Mouse (Mus musculus): ENCODE measurements at regions not wholly inside any gene's neighbourhood (a gene's known extent, or its start where the extent isn't known, plus 50 kb on each side); places are given as distances from the start of the nearest gene placed in this dataset.

GRCm38 (mm10) chr5:111789904-111790303 is 56.2 kb downstream of the Gm26897 start:
- no peak overlapping the region for H3K27ac ChIP-seq (replicated peaks)
- H3K9ac ChIP-seq (replicated peaks): no peak overlapping the region
- ATAC-seq (replicated peaks): no peak
- 0 out of 2 replicates have a peak, but pooled peaks cover 7% of the 10 kb centered on the region for H3K4me1 ChIP-seq
- H3K4me2 ChIP-seq (replicated peaks): no peak overlapping the region
- no peaks in the 10 kb centered on the region for H3K36me3 ChIP-seq
- H3K4me3 ChIP-seq: no peak overlapping the region
- H3K9me3 ChIP-seq: no peaks in the 10 kb centered on the region
- H3K27me3 ChIP-seq: no peaks in the 10 kb centered on the region
- WGBS: 64% methylated on average over 4 of the region's 4 CpGs

DNA sequence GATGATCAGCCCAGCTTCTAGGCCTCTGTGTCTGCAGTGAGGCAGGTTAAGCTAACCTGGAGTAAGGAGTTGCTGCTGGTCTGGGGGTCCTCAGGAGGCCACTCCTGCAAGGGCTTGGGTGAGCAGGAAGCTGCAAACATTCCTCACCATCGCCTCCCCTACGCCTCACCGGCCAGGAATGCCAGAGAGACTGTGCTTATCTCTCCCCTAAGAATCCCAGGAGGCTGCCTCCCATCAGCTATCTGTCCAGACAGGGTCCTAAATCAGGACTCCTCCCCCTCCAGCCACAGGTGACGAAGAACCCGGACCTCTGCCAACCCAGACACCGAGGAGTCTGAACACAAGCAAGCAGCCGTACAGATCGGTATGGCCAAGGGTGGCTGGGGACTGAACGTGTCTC is 56.8 kb downstream of the Gm26897 start:
- Histone ChIP-seq H3K27ac (replicated peaks) (no peak overlapping the region), H3K4me1 (0 out of 2 replicates have a peak, but pooled peaks cover 7% of the 10 kb centered on the region), H3K9me3 (no peaks in the 10 kb centered on the region), H3K36me3 (no peaks in the 10 kb centered on the region), H3K4me3 (no peak overlapping the region), H3K4me2 (replicated peaks) (no peak overlapping the region), H3K9ac (replicated peaks) (no peak overlapping the region), H3K27me3 (no peaks in the 10 kb centered on the region)
- 81% methylated on average over 9 of the region's 9 CpGs for WGBS
- no peak for ATAC-seq (replicated peaks)

DNA sequence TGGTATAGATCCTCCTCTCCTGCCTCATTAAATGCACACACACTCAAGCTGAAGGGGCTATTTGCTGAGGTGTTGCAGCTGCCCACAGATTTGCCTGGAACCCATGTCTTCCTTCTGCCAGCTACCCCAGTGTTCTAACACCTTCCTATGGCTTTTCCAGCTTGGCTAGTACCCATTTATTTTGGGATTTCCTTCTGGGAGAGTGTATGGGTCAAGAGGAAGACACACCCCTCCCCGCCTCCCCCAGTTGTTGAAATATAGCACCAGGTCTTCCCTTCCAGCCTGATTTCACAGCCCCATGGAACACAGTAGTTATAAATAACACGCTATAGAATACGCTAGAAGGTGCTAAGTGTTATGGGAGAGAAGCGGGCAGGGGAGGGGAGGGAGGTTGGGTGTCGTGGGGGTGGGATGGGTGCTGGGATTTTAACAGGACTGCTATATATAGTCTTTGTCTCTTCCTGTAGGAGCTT is 57.4 kb downstream of the Gm26897 start:
- H3K27ac ChIP-seq (replicated peaks): no peak overlapping the region
- no peak for ATAC-seq (replicated peaks)
- H3K36me3 ChIP-seq: no peaks in the 10 kb centered on the region
- no peak overlapping the region for H3K4me3 ChIP-seq
- H3K27me3 ChIP-seq: no peaks in the 10 kb centered on the region
- H3K4me1 ChIP-seq: 0 out of 2 replicates have a peak, but pooled peaks cover 7% of the 10 kb centered on the region
- no peaks in the 10 kb centered on the region for H3K9me3 ChIP-seq
- no peak overlapping the region for H3K4me2 ChIP-seq (replicated peaks)
- 89% methylated on average over 5 of the region's 5 CpGs for WGBS
- H3K9ac ChIP-seq (replicated peaks): no peak overlapping the region

DNA sequence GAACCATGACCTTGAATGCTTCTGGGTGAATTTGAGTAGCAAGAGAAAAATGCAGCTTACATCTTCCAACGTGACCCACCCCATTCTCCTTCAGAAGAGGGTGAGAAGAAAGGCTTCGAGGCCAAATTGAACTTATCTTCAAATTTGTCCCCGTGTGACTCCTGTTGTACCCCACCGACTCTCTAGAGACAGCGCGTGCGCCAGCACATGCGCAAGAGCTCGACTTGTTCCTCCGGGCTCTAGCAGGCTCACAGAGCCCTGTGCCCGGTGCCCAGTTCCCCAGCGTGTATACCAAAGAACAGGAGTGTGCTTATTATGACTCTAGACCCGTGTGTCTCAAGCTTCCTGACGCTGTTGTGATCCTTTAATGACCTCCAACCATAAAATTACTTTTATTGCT is 59.0 kb downstream of the Gm26897 start:
- WGBS: 91% methylated on average over 14 of the region's 14 CpGs
- H3K9ac ChIP-seq (replicated peaks): no peak overlapping the region

DNA sequence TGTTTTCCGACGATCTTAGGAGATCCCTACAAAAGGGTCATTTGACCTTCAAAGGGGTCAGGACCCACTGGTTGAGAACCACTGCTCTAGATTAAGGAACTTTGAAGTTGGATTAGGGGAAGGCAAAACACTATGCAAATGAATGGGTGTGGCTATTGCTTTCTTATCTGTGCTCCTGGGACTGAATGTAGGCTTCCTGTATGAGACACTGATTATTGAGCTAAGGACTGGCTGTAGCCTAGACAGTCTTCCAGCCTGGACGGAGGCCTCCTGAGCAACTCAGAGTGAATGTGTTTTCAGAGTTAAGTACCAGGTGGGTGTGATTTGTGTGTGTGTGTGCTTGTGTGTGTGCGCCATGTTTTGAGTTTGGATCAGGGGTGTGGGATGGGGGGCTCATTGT is 59.5 kb downstream of the Gm26897 start:
- Histone ChIP-seq H3K9ac (replicated peaks) (no peak overlapping the region), H3K36me3 (no peaks in the 10 kb centered on the region), H3K9me3 (no peaks in the 10 kb centered on the region), H3K27me3 (no peaks in the 10 kb centered on the region), H3K4me3 (no peak overlapping the region), H3K4me2 (replicated peaks) (no peak overlapping the region), H3K27ac (replicated peaks) (no peak overlapping the region), H3K4me1 (0 out of 2 replicates have a peak, but pooled peaks cover 7% of the 10 kb centered on the region)
- WGBS: 93% methylated on average over 4 of the region's 4 CpGs
- no peak for ATAC-seq (replicated peaks)

More for the DNA sequence above, 59.0 kb downstream of the Gm26897 start:
- Histone ChIP-seq H3K27me3 (no peaks in the 10 kb centered on the region), H3K4me1 (0 out of 2 replicates have a peak, but pooled peaks cover 7% of the 10 kb centered on the region), H3K9me3 (no peaks in the 10 kb centered on the region), H3K4me3 (no peak overlapping the region), H3K27ac (replicated peaks) (no peak overlapping the region), H3K36me3 (no peaks in the 10 kb centered on the region), H3K4me2 (replicated peaks) (no peak overlapping the region)
- ATAC-seq (replicated peaks): no peak

DNA sequence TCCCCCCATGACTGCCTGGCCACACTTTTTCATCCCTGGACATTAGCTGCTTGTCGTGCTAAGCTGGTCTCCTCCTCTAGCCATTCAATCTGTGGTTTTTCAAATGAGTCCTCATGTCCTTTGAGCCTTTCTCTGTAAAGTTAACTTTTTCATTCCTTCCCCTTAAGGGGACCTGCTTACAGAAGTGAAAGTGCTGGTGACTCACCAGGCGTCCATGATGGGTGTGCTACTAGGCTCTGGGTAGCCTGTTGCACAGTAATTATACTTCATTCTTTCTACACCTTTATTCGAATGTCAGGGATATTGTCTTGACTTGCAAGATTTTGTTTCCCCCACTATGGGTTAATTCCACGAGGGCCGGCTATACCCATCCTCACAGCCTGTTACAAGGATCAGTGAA is 63.2 kb downstream of the Gm26897 start:
- no peak overlapping the region for H3K27ac ChIP-seq (replicated peaks)
- no peaks in the 10 kb centered on the region for H3K36me3 ChIP-seq
- WGBS: 80% methylated on average over 5 of the region's 5 CpGs
- H3K4me3 ChIP-seq: no peak overlapping the region
- H3K9me3 ChIP-seq: no peaks in the 10 kb centered on the region
- no peak for ATAC-seq (replicated peaks)
- H3K4me1 ChIP-seq: no peaks in the 10 kb centered on the region
- H3K4me2 ChIP-seq (replicated peaks): no peak overlapping the region
- no peak overlapping the region for H3K9ac ChIP-seq (replicated peaks)
- H3K27me3 ChIP-seq: no peaks in the 10 kb centered on the region

DNA sequence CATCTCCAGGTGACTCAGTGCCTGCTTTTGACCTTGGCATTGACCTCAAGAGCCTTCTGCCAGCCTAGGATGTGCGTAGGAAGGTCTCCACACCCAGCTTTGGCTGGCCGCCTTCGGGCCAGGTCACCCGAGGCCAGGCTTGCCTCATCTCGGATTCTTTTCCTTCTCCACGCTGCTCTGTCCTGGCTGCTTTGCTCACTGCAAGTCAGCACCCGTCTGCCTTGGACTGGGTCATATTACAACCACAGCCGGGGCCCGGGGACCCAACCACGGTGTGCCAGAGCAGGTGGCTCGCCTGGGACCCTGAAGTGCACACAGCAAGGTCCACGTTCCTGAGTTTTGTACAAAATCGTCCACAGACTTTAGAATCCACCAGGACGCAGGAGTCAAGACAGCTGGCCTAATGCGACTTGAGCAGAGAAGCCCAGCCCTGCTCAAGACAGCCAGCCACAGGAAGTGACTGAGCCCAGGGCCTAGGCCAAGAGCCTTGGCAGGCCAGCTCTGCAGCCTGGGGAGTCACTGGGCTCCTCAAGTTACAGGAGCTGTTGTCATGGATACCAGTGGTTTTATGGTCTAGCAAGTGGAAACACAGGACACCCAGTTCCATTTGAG is 66.1 kb downstream of the Gm26897 start:
- H3K27me3 ChIP-seq: no peaks in the 10 kb centered on the region
- no peak overlapping the region for H3K9ac ChIP-seq (replicated peaks)
- no peak overlapping the region for H3K27ac ChIP-seq (replicated peaks)
- H3K9me3 ChIP-seq: no peaks in the 10 kb centered on the region
- H3K4me1 ChIP-seq: no peaks in the 10 kb centered on the region
- H3K4me2 ChIP-seq (replicated peaks): no peak overlapping the region
- no peak overlapping the region for H3K4me3 ChIP-seq
- 55% methylated on average over 15 of the region's 15 CpGs for WGBS
- ATAC-seq (replicated peaks): no peak
- H3K36me3 ChIP-seq: no peaks in the 10 kb centered on the region

GRCm38 (mm10) chr5:111800511-111800910 is 66.8 kb downstream of the Gm26897 start:
- Histone ChIP-seq H3K9ac (replicated peaks) (no peak overlapping the region), H3K4me2 (replicated peaks) (no peak overlapping the region), H3K4me3 (no peak overlapping the region), H3K27ac (replicated peaks) (no peak overlapping the region), H3K27me3 (no peaks in the 10 kb centered on the region), H3K4me1 (no peaks in the 10 kb centered on the region), H3K9me3 (no peaks in the 10 kb centered on the region), H3K36me3 (no peaks in the 10 kb centered on the region)
- WGBS: 87% methylated on average over 11 of the region's 11 CpGs
- no peak for ATAC-seq (replicated peaks)

- Histone ChIP-seq H3K27ac (replicated peaks) (no peak overlapping the region), H3K36me3 (no peaks in the 10 kb centered on the region), H3K9ac (replicated peaks) (no peak overlapping the region), H3K4me3 (no peak overlapping the region), H3K9me3 (no peaks in the 10 kb centered on the region), H3K4me2 (replicated peaks) (no peak overlapping the region), H3K27me3 (no peaks in the 10 kb centered on the region), H3K4me1 (no peaks in the 10 kb centered on the region)
- WGBS: 75% methylated on average over 2 of the region's 2 CpGs
- no peak for ATAC-seq (replicated peaks)
Measured at GRCm38 (mm10) chr5:111801051-111801450, 67.3 kb downstream of the Gm26897 start.

DNA sequence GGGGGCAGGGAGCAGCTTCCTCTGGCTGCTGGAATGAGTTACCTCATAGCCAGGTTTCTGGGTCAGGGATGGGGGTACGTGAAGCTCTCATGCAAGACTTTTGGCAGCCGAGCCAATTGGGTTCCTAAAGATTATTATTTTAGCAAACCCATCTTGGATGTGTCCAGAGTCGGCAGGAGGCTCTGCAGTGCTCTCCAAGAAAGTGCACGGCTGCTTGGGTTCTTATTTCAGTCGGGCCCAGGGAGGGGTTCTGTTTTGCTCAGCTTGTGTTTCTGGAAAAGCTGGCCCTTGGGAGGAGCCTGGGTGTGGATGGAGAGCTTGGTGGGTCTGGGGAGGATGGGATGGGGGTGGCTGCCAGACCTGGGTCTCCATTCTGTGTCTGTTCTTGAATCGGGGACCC is 70.8 kb downstream of the Gm26897 start:
- no peak overlapping the region for H3K4me3 ChIP-seq
- no peaks in the 10 kb centered on the region for H3K27me3 ChIP-seq
- no peak overlapping the region for H3K27ac ChIP-seq (replicated peaks)
- H3K4me2 ChIP-seq (replicated peaks): no peak overlapping the region
- no peak for ATAC-seq (replicated peaks)
- 81% methylated on average over 6 of the region's 6 CpGs for WGBS
- no peak overlapping the region for H3K9ac ChIP-seq (replicated peaks)
- H3K36me3 ChIP-seq: no peaks in the 10 kb centered on the region
- H3K4me1 ChIP-seq: 0 out of 2 replicates have a peak, but pooled peaks cover 4% of the 10 kb centered on the region
- no peaks in the 10 kb centered on the region for H3K9me3 ChIP-seq

DNA sequence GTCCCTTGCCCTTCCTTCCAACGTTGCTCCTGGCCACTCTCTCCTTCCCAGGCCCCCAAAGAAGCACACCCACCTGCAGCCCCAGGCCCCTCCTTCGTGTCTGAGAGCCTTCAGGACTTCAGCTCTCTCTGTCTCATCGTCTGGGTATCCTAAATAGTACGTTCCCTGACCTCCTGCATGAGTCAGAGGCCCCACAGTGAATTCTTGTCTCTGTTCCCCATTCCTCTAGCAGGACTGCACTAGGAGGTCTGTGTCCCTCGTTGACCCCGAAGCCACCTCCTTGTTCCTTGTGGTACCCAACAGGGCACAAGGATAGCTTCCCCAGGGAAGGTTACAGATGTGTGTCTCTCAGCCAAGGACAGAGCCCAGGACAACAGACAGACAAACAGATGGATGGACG is 71.4 kb downstream of the Gm26897 start:
- no peaks in the 10 kb centered on the region for H3K27me3 ChIP-seq
- H3K4me1 ChIP-seq: 0 out of 2 replicates have a peak, but pooled peaks cover 7% of the 10 kb centered on the region
- no peak overlapping the region for H3K9ac ChIP-seq (replicated peaks)
- H3K9me3 ChIP-seq: no peaks in the 10 kb centered on the region
- no peaks in the 10 kb centered on the region for H3K36me3 ChIP-seq
- H3K4me3 ChIP-seq: no peak overlapping the region
- ATAC-seq (replicated peaks): no peak
- no peak overlapping the region for H3K27ac ChIP-seq (replicated peaks)
- H3K4me2 ChIP-seq (replicated peaks): no peak overlapping the region
- 73% methylated on average over 7 of the region's 7 CpGs for WGBS

DNA sequence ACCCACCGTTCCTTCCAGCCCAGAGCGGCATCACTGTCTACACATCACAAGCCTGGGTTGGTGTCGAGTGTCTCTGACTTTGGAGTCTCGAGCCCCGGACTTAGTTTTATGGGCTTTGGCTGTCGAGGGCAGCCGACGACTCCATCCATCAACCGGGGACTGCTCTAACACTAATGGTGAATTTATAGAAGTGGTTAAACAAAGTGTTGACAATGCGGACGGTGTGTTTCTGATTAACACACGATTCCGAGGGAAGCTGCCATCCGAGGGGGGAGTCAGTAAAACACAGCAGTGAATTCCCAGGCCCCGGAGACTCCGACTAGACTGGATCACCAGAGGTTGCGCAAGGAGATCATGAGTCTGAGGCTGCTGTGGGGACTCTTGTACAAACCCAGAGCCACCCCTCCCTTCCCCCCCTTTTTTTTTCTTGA is 72.1 kb downstream of the Gm26897 start:
- Histone ChIP-seq H3K4me2 (replicated peaks) (no peak overlapping the region), H3K4me3 (no peak overlapping the region), H3K36me3 (no peaks in the 10 kb centered on the region), H3K27ac (replicated peaks) (no peak overlapping the region), H3K27me3 (no peaks in the 10 kb centered on the region), H3K4me1 (0 out of 2 replicates have a peak, but pooled peaks cover 7% of the 10 kb centered on the region), H3K9me3 (no peaks in the 10 kb centered on the region), H3K9ac (replicated peaks) (no peak overlapping the region)
- ATAC-seq (replicated peaks): no peak
- 75% methylated on average over 17 of the region's 17 CpGs for WGBS
